Mouse (Mus musculus) embryonic fibroblast, embryonic 13.5 days (primary cell): ENCODE measurements around the gene Dtymk.

ENCODE experiments used
- CTCF ChIP-seq: IDR thresholded peaks from 2 replicates; pipeline ENCODE4 v1.5.1; 2011; ENCODE audit warnings: mild to moderate bottlenecking, control low read depth, low read length, moderate library complexity, borderline replicate concordance; ENCODE audit not compliant: insufficient read depth
- POLR2A ChIP-seq: IDR thresholded peaks from 2 replicates; pipeline ENCODE4 v1.6.1; 2011; ENCODE audit warnings: low read depth, mild to moderate bottlenecking, control low read depth, low read length, moderate library complexity

- TF ChIP-seq CTCF (no peak), POLR2A (no peak)
These were observed 25.0 kb downstream of the Dtymk start for GRCm38 (mm10) chr1:93776686-93777085.
